8 mouse cellular contexts compared by ENCODE assay signal in the genomic region with DNA sequence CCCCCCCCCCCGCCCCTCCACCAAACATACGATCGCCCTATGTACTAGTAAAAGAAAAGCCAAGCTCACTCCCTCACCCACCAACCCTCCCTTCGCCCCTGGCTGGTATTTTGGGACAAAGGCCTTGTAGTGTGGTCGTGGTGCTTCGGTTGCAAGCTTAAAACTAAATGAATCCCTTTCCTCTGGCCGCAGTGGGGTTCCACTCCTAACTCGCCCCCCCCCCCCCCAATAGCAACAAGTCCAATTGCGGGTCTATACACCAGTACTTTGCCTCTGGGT. TPM values are rescaled to one million over a fixed set of nuclear protein-coding genes. Genes with fewer than 3 reads are reported as not detected.
DNase-seq lines count a peak whose midpoint lies in the region; ATAC-seq and TF ChIP-seq lines count a peak whose summit lies in the region.

No protein-coding gene starts in this region.

- H3K36me3 ChIP-seq in heart, embryonic 12.5 days: peaks cover 37% of the 10 kb centered on the region
- peaks cover 39% of the 10 kb centered on the region for H3K36me3 ChIP-seq in E14TG2a.4 (ENCODE audit: insufficient read depth, low read length)
- peaks cover 13% of the 10 kb centered on the region for H3K36me3 ChIP-seq in forebrain, embryonic 14.5 days (ENCODE audit: control insufficient read depth, insufficient read depth, low read length)
- H3K36me3 ChIP-seq in liver, embryonic 16.5 days (ENCODE audit: control insufficient read depth, insufficient read depth): peaks cover 31% of the 10 kb centered on the region

- H3K4me2 ChIP-seq in heart, embryonic 12.5 days: peak overlapping the region; percentile 87
- H3K4me2 ChIP-seq in forebrain, embryonic 14.5 days (ENCODE audit: low read length): peak overlapping the region; percentile 98
- peak overlapping the region; percentile 72 for H3K4me2 ChIP-seq in liver, embryonic 16.5 days (ENCODE audit: low read depth, low read length)

- no peaks in the 10 kb centered on the region for H3K27me3 ChIP-seq in heart, embryonic 12.5 days (replicated peaks)
- H3K27me3 ChIP-seq in E14TG2a.4 (ENCODE audit: insufficient read depth, low read length): no peaks in the 10 kb centered on the region
- H3K27me3 ChIP-seq in forebrain, embryonic 14.5 days (replicated peaks; ENCODE audit: control insufficient read depth, insufficient read depth, low read length): no peaks in the 10 kb centered on the region
- H3K27me3 ChIP-seq in liver, embryonic 16.5 days (ENCODE audit: control insufficient read depth, insufficient read depth, low read depth, low read length): no peaks in the 10 kb centered on the region

- peak overlapping the region; percentile 95 for H3K4me3 ChIP-seq in heart, embryonic 12.5 days
- peak overlapping the region; percentile 92 for H3K4me3 ChIP-seq in E14TG2a.4 (replicated peaks; ENCODE audit: low read length)
- peak overlapping the region; percentile 64 for H3K4me3 ChIP-seq in forebrain, embryonic 14.5 days (ENCODE audit: low read depth, low read length)
- H3K4me3 ChIP-seq in liver, embryonic 16.5 days (ENCODE audit: low read depth, low read length): peak overlapping the region; percentile 69

- H3K9me3 ChIP-seq in heart, embryonic 12.5 days (replicated peaks): no peaks in the 10 kb centered on the region
- H3K9me3 ChIP-seq in E14TG2a.4 (ENCODE audit: low read length): no peaks in the 10 kb centered on the region
- H3K9me3 ChIP-seq in forebrain, embryonic 14.5 days (replicated peaks; ENCODE audit: control insufficient read depth, low read length): no peaks in the 10 kb centered on the region
- no peaks in the 10 kb centered on the region for H3K9me3 ChIP-seq in liver, embryonic 16.5 days (replicated peaks; ENCODE audit: control insufficient read depth, low read length)

- H3K27ac ChIP-seq in heart, embryonic 12.5 days (ENCODE audit: poor library complexity, severe bottlenecking): peak overlapping the region; percentile 99
- peak overlapping the region; percentile 81 for H3K27ac ChIP-seq in forebrain, embryonic 14.5 days (ENCODE audit: low read depth, low read length)
- peak overlapping the region; percentile 95 for H3K27ac ChIP-seq in liver, embryonic 16.5 days (ENCODE audit: low read length)

- H3K4me1 ChIP-seq in heart, embryonic 12.5 days (replicated peaks): peaks cover 46% of the 10 kb centered on the region
- H3K4me1 ChIP-seq in E14TG2a.4 (replicated peaks; ENCODE audit: low read depth, low read length): peaks cover 76% of the 10 kb centered on the region
- H3K4me1 ChIP-seq in forebrain, embryonic 14.5 days (ENCODE audit: control insufficient read depth, insufficient read depth, low read length): peaks cover 15% of the 10 kb centered on the region
- peaks cover 66% of the 10 kb centered on the region for H3K4me1 ChIP-seq in liver, embryonic 16.5 days (ENCODE audit: control insufficient read depth, low read depth, low read length)

- H3K9ac ChIP-seq in heart, embryonic 12.5 days: peak overlapping the region; percentile 96
- H3K9ac ChIP-seq in forebrain, embryonic 14.5 days (ENCODE audit: low read length): peak overlapping the region; percentile 75
- H3K9ac ChIP-seq in liver, embryonic 16.5 days (ENCODE audit: low read depth, low read length): peak overlapping the region; percentile 78

- ATAC-seq in heart, embryonic 12.5 days (ENCODE audit: insufficient number of reproducible peaks, low FRiP score): no peak
- no peak for ATAC-seq in forebrain, embryonic 14.5 days
- no peak for ATAC-seq in liver, embryonic 16.5 days (ENCODE audit: low read depth)

- no peak for TF ChIP-seq CTCF in E14TG2a.4 (conservative IDR thresholded peaks at IDR 0.05; ENCODE audit: low read length)

- WGBS in heart, embryonic 12.5 days: 3% methylated on average over 9 of the region's 9 CpGs
- WGBS in forebrain, embryonic 14.5 days: 2% methylated on average over 7 of the region's 9 CpGs
- 3% methylated on average over 6 of the region's 9 CpGs for WGBS in liver, embryonic 16.5 days (ENCODE audit: insufficient replicate concordance)

- DNase-seq in heart, adult 18-20 months: no peak
- no peak for DNase-seq in forebrain, embryonic 14.5 days (ENCODE audit: low spot score)
- DNase-seq in adrenal gland, adult 8-10 months: no peak
- no peak for DNase-seq in MN1 (ENCODE audit: low spot score)
- no peak for DNase-seq in gastrocnemius, adult 18-20 months (ENCODE audit: low spot score)

RNA-seq across cellular contexts. Expression of gene Bysl, which starts 16.4 kb away (rescaled TPM):
- polyA plus RNA-seq in heart, embryonic 12.5 days (2016; fragmentation: Nextera tagmentation; extraction: Ambion mirVana): 24.7 and 27.8 TPM in 2 replicates
- total RNA-seq in heart, adult 18-20 months (2021): 10 to 100 TPM; 13.5 to 16.5 TPM
- polyA plus RNA-seq in forebrain, embryonic 14.5 days (2014; fragmentation: Nextera tagmentation; extraction: Ambion mirVana): 25.1 and 33.2 TPM in 2 replicates
- 12.5 and 12.7 TPM in 2 replicates for polyA plus RNA-seq in liver, embryonic 16.5 days (2015; fragmentation: Nextera tagmentation; extraction: Ambion mirVana)
- total RNA-seq in adrenal gland, adult 8-10 months (2022): 10 to 100 TPM; 17.0 to 18.6 (median 17.9) TPM
- total RNA-seq in gastrocnemius, adult 18-20 months (2021): 10 to 100 TPM; 13.9 to 15.3 TPM

RNA-seq across cellular contexts. Expression of gene Med20, which starts 16.5 kb away (rescaled TPM):
- 27.8 and 30.0 TPM in 2 replicates for polyA plus RNA-seq in heart, embryonic 12.5 days (2016; fragmentation: Nextera tagmentation; extraction: Ambion mirVana)
- 10 to 100 TPM; 19.0 to 19.5 TPM for total RNA-seq in heart, adult 18-20 months (2021)
- 55.4 and 55.5 TPM in 2 replicates for polyA plus RNA-seq in forebrain, embryonic 14.5 days (2014; fragmentation: Nextera tagmentation; extraction: Ambion mirVana)
- polyA plus RNA-seq in liver, embryonic 16.5 days (2015; fragmentation: Nextera tagmentation; extraction: Ambion mirVana): 22.3 and 22.4 TPM in 2 replicates
- total RNA-seq in adrenal gland, adult 8-10 months (2022): 10 to 100 TPM; 42.6 to 53.7 (median 48.3) TPM
- total RNA-seq in gastrocnemius, adult 18-20 months (2021): 10 to 100 TPM; 14.7 to 15.4 TPM

RNA-seq across cellular contexts. Expression of gene Gm20517, which starts 16.5 kb away (rescaled TPM):
- polyA plus RNA-seq in heart, embryonic 12.5 days (2016; fragmentation: Nextera tagmentation; extraction: Ambion mirVana): 1.3 and 2.7 TPM in 2 replicates
- total RNA-seq in heart, adult 18-20 months (2021): 1 to 10 TPM; 1.9 to 3.4 TPM
- 1.8 and 3.6 TPM in 2 replicates for polyA plus RNA-seq in forebrain, embryonic 14.5 days (2014; fragmentation: Nextera tagmentation; extraction: Ambion mirVana)
- 0.97 and 1.1 TPM in 2 replicates for polyA plus RNA-seq in liver, embryonic 16.5 days (2015; fragmentation: Nextera tagmentation; extraction: Ambion mirVana)
- 1 to 10 TPM; 3.5 to 6.0 (median 5.1) TPM for total RNA-seq in adrenal gland, adult 8-10 months (2022)
- total RNA-seq in gastrocnemius, adult 18-20 months (2021): 1 to 10 TPM; 1.6 to 2.6 TPM

RNA-seq across cellular contexts. Expression of gene Usp49, which starts 35.6 kb away (rescaled TPM):
- polyA plus RNA-seq in heart, embryonic 12.5 days (2016; fragmentation: Nextera tagmentation; extraction: Ambion mirVana): 3.5 and 4.8 TPM in 2 replicates
- total RNA-seq in heart, adult 18-20 months (2021): 1 to 10 TPM; 1.4 to 3.7 TPM
- polyA plus RNA-seq in forebrain, embryonic 14.5 days (2014; fragmentation: Nextera tagmentation; extraction: Ambion mirVana): 5.9 and 6.6 TPM in 2 replicates
- 2.9 and 3.6 TPM in 2 replicates for polyA plus RNA-seq in liver, embryonic 16.5 days (2015; fragmentation: Nextera tagmentation; extraction: Ambion mirVana)
- total RNA-seq in adrenal gland, adult 8-10 months (2022): 10 to 100 TPM in 1 of 4 experiments, 1 to 10 TPM in 3; 4.1 to 11.1 (median 6.8) TPM
- total RNA-seq in gastrocnemius, adult 18-20 months (2021): 1 to 10 TPM; 3.0 to 3.5 TPM
